Mouse (Mus musculus) layer of hippocampus, postnatal 36 days (tissue): Measurements from ENCODE around the gene Idh1. TPM values are rescaled to one million over a fixed set of nuclear protein-coding genes. Genes with fewer than 3 reads are reported as not detected.

Experiments used
- DNase-seq, 2 experiments: peaks; one replicate each; pipeline ENCODE4 v3.0.0; 2022
- total RNA-seq, 2 experiments: library from RNA; stranded (reverse); gene quantifications; 2 replicates each; pipeline ENCODE4 v1.2.3; 2021

The Idh1 gene
- total RNA-seq, 2 experiments from 2014 or later, result 45.6 to 48.5 TPM

DNA sequence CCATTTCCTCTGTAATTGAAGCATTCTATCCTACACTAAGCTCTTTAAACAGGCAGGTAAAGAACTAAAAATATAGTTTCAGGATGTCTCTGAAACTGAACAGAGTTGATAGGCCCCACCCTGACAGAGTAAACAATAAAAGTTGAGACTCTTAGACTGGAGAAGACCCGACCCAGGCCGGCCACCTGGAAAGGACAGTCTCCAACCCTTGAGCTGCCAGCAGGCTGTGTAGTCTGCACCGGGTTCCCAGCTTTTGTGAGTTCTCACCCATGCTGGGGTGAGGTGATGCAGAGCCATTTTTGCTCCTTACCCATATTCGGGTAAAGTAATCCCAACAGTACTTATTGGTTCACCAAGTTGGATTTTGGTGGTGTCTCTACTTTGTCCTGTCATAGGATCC is 10.1 kb downstream of the Idh1 start:
- DNase-seq, result no peak

DNA sequence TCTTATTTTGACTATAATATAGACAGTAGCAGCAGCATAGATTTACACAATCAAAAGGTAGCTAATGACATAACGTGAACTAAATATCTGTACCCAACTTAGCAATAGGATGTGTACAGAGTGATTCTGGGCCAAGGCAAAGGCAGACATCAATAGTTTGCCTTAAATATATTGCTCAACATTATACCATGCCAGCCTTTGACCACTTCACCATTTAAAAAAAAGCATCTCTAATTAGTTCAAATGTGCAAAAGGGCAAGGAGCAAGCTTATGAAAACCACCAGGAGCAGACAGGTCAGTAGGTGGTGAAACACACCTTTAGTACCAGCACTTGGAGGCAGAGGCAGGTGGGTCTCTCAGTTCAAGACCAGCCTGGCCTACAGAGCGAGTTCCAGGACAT is 12.6 kb downstream of the Idh1 start:
- no peak for DNase-seq

DNA sequence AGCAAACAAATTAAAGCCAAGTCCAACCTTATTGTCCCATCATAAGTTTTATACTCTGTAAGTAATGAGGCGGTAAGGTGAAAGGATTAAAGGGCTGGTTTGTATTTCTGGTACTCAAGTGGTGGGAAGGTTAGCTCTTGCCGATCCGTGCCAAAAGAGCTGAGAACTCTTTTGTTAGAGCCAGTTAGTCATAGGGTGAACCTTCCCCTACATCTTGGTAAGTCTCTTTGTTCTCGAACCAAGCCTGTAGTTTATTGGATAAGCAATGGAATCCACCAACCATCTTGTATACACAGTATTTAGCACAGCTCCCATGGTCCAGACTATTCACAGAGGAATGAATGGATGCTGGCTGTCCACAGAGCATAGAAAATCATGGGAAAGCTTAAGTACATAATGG is 14.7 kb downstream of the Idh1 start:
- no peak for DNase-seq

DNA sequence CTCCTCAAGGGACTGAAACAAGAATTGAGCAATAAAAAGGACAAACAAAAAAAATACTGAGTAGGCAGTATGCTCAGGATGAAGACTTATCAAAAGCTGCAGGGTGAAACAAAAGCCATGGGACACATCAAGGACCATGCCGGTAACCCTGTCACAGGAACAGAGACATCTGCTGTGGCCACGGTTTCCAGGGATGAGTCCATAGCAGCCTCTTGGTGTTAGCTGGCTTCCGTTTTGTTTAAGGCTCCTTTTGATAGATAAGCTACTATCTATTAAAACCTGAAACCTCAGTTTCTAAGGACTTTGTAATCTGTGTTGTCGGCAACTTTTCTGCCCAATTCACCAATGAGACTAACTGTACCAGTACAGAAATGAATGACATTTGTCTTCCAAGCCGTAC is 16.4 kb downstream of the Idh1 start:
- no peak for DNase-seq

DNA sequence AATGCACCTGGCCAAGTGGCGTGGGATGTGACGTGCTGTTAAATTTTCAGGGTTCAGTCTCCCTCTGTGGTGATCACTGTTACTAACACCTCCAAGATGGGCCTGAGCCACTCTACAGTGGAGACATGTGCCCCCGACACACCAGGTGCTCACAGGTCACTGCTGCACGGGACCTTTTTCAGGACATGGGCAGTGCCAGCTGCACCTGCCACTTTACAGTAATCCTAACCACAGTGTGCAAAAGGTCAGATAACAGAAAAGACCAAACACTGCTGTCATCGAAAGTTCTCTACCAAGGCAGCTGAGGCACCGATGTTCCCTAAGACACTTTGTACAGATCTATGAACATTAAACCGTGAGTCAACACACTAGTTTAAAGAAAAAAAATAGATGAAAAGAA is 16.8 kb downstream of the Idh1 start:
- DNase-seq, result no peak

DNA sequence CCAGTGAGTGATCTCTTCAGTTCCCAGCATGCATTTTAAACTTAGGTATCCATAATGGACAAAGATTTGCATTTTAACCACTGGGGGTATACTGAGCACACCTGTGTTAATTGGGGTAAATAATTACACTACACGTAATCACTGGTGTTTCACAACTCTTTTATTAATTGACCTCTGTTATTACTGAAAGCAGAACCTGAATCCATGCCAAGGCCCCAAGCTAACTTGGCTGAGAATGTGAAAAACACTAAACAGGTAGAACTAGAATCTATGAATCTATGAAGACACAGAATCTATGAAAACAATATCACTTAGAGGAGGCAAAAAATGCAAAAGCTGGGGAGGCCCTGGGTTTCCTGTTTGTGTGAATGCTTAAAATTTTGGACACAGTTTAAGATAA is 18.8 kb downstream of the Idh1 start:
- DNase-seq, result no peak

DNA sequence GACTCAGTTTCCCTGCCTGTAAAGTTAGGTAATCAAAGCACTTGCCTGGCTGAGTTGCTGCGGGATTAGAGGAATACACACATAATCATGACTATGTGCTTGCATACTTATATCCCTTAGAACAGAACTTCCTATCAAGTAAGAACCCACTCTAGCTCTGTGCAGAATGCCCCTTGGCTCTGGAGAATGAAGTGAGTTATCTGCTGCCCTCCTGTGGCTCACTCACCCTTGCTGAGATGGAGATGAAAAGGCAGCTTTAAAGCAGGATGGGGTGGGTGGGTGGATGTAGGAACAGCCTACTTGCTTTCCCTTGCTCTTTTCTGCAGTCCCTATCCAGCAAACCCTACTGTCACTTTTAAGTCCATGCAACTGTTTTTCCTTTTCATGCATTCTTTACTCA is 24.1 kb downstream of the Idh1 start:
- DNase-seq, result no peak

DNA sequence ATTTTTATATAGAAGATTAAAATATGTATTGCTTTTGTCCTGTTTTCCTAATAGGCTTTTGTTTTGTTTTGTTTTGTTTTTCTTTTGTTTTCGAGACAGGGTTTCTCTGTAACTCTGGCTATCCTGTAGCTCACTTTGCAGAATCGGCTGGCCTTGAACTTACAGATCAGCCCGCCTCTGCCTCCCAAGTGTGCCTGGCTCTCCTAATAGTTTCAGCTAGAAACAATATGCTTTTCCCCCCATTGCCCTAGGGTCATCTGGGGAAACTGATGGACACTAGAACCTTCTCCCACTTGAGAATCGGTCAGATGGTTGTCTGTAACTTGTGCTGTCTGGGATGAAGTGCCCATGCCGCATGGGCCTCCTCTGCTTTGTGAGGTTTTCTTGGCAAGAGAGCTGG is 30.2 kb downstream of the Idh1 start:
- no peak for DNase-seq

DNA sequence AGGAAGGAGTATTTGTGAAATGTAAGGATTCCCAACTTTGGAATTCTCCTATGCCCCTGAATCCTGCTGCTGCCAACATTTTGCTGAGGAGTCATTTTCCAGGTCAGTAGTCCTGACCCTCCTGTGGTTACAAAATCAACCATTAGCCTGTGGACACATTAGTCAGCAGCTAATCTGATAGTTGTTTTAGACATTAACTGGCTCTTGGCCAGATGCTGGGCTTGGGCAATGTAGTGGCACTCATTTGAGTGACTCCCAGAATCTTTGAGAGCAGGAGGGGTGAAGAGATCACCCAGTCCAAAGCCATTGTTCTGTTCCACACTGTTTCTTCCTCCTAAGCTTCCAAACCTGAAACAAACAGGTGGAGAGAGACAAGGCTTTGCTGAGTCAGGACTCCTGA is 31.5 kb downstream of the Idh1 start:
- no peak for DNase-seq

DNA sequence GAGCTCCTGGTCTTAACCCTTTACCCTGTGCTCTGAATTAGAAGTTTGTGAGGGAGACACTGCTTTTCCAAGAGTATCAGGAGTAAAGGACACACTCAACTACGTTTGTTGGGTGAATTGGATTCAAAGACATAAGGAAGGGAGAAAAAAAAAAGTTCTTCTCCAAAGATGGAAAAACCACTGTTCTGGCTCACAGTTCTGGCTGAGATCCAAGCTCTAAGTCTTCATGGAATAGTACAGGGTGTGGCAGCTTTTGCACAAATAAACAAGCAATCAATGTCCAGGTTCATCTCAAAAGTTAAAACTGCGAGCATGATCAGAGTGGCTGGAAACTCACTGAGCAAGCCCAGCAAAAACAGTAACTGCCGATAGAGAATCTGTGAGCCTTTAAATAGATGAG is 38.3 kb downstream of the Idh1 start:
- no peak for DNase-seq

DNA sequence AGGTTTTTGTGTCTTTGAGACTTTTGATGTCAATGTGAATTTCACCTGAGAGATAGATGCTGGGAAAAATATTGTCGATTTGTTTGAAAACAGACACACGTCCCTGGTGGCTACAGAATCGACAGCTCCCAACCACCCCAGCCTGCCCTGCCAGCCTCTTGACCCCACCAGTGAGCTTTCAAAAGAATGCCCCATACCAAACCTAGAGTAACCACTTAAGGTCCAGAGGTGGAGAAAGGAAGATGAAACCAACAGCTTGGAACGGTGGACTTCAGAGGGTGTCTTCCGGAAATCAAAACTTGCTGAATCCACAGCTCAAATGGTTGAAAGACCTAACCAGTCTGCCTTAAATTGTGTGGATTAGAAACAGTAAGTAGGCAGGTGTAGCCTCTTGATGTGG is 39.0 kb downstream of the Idh1 start:
- DNase-seq, result no peak

DNA sequence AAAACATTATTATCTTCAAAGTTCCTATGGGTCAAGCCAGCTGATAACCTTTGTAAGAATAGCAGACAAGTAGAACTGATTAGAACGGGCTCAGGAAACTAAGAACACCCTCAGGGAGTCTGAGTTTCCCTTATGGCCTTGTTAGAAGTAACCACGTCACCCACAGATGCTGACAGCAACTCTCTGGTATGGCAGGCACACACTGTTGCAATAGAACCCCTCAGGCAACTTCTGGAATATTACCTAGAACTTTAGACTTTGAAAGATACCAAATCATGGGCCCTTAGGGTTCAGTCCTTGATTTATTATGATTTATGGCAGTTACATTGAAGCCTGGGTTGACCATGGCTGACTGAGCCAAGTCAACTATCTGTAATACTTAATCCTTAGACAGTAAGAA is 39.7 kb downstream of the Idh1 start:
- DNase-seq, result no peak

DNA sequence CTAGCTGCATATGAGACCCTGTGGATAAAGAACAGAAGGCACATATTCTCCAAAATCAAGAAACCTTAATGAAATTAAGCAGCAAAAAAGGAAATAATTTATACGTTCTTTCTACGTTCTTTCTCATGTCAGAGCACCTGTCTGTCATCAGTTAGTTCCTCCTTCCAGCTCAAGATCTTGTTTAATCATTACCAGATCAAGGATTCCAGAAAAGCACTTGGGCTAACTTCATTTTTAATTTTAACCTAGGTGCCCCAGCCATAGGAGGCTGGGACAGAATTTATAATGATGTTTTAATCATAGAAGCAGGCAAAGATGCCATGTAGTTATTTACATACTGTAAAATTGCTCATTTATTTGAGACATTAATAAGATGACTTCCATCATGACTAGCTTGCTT is 41.5 kb downstream of the Idh1 start:
- no peak for DNase-seq

DNA sequence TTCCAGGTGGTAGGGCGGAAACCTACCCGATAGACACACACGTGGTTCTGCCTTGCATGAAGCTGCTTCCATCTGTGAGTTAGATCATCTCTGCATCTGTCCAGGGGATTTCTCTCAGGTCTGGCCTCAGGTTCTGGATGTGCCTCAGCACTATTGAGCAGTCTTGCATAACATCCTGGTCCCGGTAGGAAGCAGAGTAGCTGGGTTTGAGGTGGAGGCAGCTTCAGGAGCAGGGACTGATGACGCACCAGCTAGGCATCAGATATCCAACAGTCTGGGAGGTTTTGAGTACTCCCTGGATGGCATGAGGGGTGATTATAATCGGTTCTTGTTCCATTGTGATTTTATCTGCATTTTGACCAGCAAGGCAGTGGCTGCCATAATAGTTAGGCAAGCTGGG is 48.7 kb downstream of the Idh1 start:
- no peak for DNase-seq

DNA sequence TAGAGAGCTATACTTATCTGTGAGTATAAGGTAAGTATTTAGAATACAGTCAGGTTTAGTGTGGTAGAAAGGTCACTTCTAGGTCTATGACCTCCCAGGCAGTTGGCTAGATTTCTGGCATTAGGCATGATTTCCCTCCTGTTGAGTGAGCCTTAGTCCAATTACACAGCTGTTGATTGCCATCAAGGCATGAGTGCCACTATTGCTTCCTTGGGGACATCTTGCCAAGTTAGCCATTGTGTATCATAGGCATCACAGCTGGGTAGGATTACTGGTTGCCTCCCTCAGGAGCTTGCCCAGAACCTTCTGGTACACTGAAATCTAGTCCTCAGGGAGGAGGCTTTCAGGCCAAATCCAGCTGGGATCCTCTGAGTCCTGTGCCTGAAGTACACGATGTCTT is 53.5 kb downstream of the Idh1 start:
- no peak for DNase-seq

DNA sequence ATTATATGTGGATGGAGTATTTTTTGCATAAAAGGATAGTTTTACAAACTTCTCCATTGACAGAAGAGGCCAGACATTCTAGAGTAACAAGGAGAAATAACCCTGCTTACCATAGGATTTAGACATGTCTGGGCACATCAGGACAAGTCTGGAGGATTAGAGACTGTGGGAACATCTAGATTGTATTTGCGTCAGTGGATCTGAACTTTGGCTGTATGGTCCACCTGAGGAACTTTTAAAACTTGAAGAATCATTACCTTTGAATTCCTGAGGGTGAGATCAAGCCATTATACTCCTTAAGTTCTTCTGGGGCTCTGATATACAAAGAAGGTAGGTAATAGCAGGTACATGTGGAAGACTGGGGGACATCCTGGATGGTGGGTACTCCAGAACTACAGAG is 54.6 kb downstream of the Idh1 start:
- DNase-seq, result no peak

DNA sequence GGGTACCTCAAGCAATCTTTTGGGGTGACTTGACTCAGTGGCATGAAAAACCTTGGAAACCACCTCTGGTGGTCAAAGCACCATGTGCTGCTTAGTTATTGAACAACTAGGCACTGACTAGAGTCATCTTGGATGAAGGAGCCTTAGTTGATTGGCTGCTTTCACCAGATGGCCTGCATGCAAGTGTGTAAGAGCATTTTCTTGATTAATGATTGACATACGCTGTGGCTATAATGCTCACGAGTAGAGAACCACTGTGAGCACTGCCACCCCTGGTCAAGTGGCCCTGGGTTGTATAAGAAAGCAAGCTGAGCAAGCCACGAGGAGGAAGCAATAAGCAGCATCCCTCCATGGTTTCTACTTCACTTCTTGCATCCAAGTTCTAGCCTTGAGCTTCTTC is 56.1 kb downstream of the Idh1 start:
- no peak for DNase-seq

DNA sequence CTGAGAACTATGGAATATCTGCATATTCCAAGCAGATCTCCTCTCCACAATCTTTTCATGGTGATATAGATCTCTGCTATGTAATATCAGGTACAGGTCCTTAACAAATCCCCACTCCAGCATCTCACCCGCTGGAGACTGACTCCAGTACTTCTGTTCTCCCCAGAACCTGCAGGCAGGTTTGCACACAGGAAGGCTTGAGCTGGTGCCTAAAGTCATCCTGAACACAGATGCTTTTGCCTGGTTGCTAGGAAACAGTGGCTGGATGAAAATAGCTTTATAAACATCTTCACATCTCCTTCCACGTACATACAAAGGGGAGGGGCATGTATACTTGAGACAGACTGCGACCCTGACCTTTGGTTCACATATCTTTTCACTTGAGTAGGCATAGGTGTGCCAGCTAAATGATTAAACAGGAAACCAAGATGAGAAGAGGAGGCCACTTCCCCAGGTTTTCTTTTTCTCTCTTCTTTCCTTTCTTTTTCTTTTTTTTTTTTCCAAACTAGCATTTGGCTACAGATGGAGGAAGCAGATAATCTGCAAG is 56.6 kb downstream of the Idh1 start:
- no peak for DNase-seq

DNA sequence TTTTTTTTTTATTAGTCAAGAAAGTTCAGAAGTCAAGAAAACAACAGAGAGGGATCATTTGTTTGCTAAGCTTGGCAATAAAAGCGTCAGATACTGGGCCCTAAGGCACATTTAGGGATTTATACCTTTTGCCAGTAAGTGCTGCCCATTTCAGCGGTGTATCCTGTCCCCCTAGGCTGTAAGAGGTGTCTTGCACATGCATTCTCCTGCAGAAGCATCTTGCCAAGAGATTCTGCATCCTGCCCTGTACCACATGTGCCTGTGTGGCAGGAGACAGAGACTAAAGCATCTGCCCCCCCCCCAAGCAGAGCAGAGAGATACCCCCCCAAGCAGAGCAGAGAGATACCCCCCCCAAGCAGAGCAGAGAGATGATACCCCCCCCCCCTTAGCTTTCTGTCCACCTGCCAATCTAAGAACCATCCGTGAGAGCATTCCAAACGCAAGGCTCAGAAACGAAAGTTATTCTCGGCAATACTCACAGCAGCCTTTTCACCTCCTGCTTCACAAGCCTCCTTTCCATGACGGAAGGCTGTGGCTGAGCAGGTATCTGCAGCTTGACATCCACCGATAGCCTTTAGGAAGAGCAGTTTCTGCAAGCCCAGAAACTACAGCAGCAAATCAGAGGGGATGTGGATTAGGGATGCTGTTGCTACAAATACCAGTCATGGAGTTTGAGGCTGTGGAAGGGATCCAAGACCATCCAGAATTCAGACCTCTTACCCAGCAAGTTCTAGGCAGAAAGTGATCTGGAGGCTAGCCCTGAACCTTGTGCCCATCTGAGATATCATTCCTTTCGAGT is 63.5 kb downstream of the Idh1 start, which contains the start of gene D630023F18Rik:
D630023F18Rik (minus strand) TSS at position 641 of the 799 bp plus-strand sequence.
- peak in 1 of 2 experiments; percentile 24 for DNase-seq

DNA sequence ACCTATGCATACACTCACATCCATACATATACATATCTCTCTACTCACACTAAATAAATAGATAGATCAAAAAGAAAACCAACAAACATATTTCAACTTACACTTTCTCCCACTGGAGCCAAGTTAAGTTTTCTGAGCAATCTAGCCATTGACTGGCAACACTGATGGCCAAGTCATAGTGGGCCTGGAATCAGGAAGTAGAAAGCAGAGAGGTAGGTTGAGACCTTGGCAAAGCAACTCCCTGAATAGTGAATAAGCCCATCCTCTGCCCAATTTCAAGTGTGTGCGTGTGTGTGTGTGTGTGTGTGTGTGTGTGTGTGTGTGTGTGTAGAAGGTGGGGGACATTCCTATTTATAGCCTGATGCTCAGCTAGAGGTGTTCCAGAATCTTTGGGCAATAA is 66.9 kb downstream of the Idh1 start, which contains the start of gene Gm28845:
Gm28845 (minus strand) TSS at position 121 of the 400 bp plus-strand sequence.
- DNase-seq, result no peak

DNA sequence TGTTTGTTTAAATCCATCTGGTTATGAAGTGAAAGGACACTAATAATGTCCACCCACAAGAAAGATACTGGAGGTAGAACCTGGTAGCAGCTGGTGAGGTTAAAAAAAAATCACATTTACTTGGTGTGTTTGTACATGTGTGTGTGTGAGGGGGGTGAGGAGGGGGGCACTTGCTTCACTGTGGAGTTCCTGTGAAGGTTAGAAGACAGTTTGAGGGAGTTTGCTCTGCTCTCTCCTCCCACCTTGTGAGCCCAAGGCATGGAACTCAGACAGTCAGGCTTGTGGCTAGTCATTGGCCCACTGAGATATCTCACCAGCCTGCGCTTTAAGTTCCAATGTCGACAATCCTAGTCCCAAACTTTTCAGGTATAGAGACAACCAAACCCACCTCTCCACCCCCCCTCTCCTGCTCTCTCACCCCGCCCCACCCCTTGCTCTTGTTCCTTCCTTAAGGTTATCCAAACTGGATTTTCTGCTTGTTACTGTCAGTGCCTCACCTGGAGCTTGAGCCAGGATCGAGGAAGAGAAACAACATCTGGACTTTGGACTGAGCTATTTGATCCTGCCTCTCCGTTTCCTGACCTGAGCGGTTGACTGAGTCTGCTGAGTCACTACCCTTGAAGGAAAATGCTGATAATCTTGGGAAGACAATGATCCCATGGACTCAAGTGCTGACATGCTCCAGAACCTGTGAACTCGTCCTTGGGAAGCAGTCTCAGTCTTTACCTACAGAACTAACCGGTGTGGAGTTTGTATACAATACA is 68.0 kb downstream of the Idh1 start:
- DNase-seq, result no peak

DNA sequence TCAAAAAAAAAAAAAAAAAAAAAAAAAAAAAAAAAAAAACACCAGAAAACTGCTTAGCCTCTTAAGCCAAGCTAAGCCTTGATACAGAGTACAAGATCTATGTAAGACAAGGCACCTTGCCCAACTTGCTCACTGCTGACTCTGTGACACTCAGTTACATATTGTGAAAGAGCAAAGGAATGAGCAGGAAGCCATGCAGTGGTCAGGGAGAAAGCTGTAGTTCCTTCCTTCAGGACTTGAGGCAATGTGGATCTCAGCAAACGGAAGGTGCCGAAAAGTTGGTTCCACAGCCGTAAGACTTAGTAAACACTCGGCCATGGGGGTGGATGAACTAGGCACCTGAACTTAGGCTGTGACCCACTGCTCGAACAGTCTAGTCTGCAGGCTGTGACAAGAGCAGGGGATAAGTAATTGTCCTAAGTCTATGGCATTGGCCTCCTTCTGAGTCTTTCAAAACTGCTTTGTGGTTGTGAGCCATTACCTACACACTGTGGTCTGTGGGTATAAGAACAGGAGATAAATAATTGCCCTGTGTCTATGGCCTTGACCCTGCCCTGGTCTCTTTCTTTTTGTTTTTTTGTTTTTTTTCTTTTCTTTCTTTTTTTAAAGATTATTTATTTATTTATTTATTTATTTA is 72.6 kb downstream of the Idh1 start:
- no peak for DNase-seq

DNA sequence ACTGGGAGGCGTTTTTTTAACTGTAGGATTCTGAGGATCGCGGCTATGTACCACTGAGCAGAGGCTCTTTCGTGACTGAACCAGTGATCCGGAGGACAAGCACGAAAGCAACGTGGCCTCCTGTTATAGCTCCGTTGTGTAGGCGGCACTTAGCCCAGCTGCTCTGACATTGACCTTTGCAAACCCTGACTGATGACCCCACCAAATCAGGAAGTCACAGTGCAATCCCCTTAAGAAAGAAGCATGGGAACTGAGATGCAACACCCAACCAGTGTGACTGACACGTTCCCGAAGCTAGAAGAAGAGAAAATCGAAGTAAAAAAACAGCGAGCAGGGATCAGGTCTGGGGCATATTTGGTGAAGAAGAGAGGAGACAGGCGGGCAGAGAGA is 73.5 kb downstream of the Idh1 start:
- DNase-seq, result no peak
